Mouse (Mus musculus) heart, postnatal 0 days (tissue): Measurements from ENCODE around the gene Ap3b2.
"Not testable (repeated sequence)": the region's sequence is repeated elsewhere in the genome, so short reads cannot be mapped to it uniquely, and the experiment has no call there.

Source experiments
- CTCF ChIP-seq: IDR thresholded peaks from 2 replicates; pipeline ENCODE4 v1.5.1; 2016; ENCODE audit warnings: antibody characterized with exemption, control low read depth, low read depth
- EP300 ChIP-seq: IDR thresholded peaks from 2 replicates; pipeline ENCODE4 v1.6.1; 2016; ENCODE audit warnings: antibody characterized with exemption, low read depth

DNA sequence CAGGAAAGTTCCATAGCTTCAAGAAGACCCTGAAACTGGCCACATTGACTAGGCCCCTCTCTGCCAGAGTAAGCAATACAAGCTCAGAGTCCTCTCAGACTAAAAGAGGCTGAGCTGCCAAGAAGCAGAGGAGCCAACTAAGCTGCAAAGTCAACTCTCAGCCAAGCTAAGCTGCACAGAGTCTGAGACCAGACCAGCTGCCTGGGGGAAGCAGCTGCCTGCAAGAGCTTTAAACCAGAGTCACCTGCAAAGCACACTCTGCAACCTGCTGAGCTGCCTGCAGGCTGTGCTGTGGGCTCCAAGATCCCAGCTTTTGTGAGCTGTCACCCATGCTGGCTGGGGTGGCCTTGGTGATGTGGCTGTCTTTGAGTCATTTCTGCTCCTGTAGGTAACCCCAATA is 15.5 kb downstream of the Ap3b2 start:
- TF ChIP-seq CTCF, EP300: not testable (repeated sequence)
